Mouse (Mus musculus) cerebellum, postnatal 4 days (tissue): ENCODE measurements around the gene Agap1.
A peak's percentile ranks its signal among the peaks of the same experiment; 100 is the strongest.

Experiments used
- DNase-seq, 2 experiments: peaks; one replicate each; pipeline ENCODE4 v3.0.0; 2022; ENCODE audit warnings: low spot score in 2 of 2, mixed read lengths in 1 of 2

The Agap1 gene

DNA sequence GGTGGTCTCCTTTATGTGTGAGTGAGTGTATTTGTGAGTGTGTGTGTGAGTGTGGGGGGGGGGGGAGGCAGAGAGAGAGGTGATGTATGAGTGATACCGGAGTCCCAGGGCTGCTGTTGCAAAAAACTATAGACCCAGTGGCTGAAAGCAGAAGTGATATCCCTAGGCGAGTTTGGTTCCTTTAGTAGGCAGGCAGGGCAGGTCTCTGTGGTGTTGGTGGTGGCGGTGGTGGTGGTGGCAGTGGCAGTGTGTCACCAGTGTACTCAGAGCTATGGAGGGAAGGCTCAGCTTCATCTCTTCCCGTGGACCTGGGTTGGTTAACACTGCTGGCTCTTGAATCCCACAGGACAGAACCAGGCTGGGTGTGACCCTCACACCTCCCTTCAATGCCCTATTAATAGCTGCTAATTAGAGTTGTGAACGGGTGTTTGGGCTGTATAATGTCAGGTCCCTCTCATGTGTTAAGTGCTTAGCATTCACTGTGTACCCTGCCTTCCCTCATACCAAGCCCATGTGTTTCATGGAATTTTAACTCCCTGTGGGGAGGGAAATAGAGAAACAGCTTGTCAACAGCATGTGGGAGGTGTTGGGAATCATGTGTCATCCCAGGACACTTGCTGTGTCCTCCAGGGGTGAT, 158.7 kb downstream of the Agap1 start:
- DNase-seq, result no peak

DNA sequence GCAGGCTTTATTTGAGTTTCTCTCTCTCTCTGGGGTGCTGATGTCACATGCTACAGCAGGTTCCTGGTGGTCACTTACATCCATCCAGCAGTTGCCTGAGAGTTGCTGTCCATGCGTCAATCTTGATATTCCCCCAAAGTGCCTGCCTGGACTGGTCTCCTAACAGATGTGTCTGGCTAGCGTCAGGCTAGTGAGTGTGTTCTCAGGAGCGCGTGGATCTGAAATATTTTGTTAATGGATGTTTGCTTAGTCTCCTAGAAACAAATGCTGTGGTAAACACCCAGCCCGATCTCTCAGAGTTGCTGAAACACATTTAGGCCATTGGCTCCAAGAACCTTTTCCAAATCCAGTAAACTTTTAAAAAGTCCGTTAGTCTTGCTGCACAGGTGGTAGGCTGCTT, 161.9 kb downstream of the Agap1 start:
- no peak for DNase-seq

DNA sequence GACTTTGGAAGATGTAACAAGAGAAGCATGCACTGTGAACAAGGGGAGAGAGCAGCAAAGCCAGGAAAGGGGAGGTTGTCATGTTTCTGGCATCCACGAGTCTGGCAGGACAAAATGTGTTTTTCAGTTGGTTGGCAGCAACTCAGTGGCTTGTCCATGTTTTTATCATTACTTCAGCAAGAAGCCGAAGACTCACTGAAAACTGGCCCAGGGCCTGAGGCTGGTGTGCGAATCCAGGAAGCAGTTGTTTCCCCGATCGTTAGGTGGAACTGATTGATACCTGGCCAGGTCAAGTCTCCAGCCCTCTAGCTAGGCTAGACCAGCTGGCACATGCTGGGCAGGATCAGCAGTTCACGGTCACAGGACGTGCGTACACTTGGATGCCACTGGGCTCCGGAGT, 162.7 kb downstream of the Agap1 start:
- no peak for DNase-seq

DNA sequence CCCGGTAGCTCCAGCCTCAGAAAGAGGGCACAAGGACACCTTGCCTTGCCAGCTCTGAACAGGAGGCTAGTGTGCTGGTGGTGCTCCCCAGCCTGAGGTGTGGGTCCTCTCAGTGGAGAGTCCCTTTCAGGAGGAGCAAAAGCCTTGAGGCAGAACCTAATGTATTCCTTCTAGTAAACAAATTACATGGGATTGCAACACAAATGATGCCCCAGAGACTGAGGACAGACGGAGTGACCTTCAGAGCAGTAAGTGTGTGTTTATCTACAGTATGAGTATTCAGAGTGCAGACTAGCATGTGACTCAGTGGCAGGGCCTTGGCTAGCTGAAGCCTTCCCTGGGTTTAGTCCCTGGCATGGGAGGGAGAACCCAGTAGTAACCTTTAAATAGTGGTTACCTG, 165.4 kb downstream of the Agap1 start:
- no peak for DNase-seq

DNA sequence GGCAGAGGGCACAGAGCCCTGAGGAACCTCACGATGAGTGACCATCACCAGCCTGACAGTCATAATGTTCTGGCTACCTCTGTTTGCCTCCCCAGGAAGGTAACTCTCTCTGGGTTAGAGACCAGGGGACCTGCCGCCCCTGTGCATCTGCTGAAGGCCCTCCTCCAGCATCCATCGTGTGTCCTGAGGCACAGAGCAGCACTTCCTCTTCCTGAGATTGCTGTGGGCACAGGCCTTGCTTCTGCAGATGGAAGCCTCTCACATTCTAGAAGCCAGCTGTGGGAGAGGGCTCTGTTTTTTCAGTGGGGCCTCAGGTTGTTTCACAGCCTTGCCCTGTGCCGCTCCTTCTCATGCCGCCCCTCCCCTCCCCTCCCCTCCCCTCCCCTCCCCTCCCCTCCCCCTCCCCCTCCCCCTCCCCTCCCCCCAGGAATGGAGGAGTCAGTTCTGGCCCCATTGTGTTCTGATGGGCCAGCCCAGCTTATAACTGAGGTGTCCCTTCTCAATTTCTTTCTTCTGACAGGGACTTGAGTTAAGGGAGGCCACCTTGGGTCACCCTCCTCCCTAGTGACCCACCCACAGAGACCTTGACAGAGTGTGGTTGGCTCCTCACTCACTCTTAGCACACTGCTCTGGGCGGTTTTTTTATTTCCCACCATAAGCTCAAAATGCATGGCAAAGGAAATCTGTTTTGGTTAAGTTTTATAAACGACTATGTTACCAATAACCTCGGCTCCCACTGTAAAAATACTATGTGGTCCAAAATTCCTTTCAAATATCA, 166.6 kb downstream of the Agap1 start:
- no peak for DNase-seq

DNA sequence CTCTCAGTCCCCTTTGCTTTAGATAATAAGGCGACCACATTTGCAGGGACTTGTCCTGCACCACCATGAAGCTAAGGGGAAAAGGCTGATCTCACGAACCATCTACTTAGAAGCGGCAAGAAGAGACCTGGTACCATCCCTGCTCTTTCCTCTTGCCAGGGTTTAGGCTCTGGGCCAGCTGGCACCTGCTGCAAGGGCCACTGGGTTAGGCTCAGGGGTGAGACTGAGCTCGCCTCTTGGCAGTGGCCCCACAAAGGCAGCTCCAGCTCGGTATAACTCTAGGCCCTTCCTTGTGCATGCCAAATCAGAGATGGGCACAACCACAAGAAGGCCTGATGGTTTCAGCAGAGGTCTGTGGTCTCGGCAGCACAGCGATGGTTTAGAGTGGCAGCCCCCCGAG, 167.3 kb downstream of the Agap1 start:
- DNase-seq, result peak in 1 of 2 experiments; percentile 49

DNA sequence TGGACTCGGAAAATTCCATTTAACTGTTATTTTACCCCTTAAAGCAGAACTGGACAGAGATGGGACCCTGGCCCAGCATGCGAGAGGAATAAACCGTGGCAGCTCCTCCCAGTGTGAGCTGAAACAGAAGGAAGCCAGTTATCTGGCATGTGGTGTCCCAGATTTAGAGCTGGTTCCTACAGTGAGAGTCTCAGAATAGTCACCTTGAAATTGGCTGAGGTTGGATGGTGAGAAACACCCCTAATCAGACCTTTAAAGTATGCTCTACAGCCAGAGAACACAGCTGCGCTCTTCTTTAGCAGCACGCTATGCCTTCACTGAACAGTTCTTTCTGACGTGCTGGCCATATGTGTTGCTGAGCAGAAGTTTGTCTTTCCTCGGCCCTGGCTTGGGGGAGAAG, 168.2 kb downstream of the Agap1 start:
- no peak for DNase-seq

DNA sequence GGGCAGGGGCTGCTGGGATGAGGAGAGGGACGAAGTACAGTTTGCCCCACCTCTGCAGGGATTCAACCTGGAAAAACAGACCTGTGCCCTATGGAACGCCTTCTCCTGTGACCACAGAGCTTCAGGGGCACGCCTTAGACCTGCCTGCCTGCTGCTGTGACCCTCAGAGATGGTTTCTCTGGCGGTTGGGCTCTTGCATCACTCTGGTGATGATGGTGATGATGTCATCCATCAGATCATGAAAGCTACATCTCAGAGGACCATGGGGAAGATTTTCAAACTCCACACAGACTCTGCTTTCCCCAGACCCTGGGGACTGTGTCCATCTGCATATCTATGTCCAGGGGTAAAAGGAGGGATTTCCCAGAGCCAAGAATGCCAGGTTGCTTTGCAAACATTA, 170.7 kb downstream of the Agap1 start:
- no peak for DNase-seq

DNA sequence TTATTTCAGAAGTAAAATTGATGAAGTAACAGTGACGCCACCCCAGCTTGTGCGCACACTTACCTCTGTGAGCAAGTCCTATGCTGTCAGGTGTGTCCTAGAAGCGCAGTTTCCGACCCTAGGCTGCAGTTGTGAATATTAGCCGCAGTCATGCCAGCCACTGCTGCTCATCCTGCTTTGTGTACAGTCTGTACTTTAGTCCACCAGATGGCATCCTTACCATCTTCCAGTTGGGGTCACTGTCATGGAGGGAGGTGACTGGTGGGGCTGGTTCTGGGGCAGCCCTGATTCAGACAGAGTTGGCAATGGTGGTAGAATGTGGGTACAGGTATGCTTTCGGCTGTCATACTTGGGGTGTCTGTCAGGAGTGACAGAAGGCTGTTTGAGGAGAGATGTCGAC, 171.4 kb downstream of the Agap1 start:
- DNase-seq, result no peak

DNA sequence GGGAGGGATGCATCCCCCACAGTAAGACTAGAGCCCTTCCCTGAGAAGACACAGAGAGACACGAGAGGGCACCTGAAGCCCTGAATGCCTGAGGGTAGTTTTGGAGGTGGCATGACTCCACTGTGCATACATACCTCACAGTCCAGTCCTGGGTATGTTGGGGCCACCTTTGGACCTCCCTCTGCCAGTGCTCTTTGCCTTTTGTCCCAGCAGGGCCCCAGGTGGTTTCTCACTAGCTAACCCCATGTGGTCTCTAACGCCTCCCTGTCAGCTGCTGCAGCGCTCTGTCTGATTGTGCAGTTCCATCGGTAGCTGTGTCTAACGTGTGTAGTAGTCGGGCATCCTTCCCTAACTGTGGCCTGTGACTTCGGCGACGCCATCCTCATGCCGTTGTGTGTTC, 172.3 kb downstream of the Agap1 start:
- no peak for DNase-seq

DNA sequence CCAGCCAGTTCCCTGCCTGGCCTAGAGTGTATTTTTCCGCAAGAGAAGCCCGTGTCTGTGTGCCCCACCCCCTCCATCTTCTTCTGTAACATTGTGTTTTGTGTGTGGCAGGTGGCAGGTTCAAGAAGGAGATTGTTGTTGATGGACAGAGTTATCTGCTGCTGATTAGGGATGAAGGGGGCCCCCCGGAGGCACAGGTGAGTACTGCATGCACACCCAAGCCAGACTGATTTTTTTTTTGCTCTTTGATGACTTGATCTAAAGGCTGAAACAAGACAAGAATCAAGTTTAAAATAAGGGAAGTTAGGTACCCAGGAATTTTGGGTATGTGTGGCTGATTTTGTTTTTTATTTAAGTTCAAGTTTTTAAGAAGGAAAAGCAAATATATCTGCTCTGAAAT, 173.0 kb downstream of the Agap1 start:
- DNase-seq, result peak in 1 of 2 experiments; percentile 51

DNA sequence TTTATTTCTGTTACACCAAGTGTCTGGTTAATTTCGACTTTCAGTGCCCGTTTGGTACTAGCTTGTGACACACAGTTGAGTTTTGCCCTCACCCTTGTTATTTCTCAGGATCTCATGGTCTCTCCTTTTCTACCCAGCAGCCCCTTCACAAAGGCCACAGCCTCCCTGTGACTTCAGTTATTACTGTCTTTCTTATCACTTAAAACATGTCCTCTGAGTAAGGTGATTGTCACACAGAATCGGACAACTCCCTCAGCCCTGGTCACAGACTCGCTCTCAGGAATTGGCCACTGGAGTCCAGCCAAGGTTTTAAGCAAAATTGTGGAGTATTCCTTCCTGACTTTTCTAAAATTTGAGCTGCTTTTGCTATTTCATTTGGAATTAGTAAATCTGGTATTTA, 176.2 kb downstream of the Agap1 start:
- DNase-seq, result no peak

DNA sequence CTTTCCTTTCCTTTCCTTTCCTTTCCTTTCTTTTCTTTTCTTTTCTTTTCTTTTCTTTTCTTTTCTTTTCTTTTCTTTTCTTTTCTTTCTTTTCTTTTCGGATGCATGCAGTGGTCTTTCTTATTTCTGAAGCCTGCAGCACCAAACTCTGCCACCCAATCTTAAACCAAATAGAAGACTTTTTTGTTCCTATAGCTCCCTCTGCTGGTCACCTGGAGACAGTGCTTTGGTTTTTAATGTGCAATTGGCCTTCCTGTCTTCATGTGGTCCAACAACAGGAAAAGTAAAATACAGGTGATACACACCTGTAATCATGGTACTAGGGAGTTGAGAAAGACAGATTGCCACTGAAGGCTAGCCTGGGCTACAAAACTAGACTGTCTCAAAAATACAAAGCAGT, 177.1 kb downstream of the Agap1 start:
- DNase-seq, result peak in 1 of 2 experiments; percentile 20

DNA sequence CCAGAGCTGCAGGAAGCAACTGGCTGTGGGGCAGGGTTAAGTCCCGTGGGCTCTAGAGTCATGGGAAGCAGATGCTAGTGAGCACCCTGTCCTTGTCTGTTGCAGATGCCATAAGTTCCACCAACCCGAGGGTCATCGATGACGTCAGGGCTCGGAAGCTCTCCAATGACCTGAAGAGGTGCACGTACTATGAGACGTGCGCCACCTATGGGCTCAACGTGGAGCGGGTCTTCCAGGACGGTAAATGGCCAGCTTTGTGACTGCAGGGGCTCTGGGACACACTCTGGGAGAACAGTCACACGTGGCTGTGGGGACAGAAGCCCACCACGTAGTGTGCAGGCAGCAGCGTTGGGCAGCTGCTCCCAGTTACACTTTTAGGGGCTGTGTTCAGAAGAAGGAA, 179.4 kb downstream of the Agap1 start:
- no peak for DNase-seq

DNA sequence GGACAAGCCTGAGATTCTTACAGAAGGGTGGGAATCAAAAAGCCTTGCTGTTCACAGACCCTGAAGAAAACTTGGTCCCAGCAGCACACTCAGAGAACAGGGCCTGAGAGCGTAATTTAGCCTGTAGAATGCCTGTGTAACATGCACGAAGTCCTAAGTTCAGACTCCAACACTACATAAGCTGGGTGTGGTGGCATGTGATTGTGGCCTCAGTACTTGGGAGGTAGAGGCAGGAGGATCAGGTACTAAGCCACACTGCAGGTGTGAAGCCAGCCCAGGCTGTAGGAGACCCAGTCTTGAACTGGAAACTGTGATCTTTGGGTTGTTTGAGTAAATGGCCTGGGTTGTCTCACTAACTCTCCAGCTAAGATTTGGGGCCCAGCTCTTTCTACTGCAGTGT, 180.5 kb downstream of the Agap1 start:
- no peak for DNase-seq

DNA sequence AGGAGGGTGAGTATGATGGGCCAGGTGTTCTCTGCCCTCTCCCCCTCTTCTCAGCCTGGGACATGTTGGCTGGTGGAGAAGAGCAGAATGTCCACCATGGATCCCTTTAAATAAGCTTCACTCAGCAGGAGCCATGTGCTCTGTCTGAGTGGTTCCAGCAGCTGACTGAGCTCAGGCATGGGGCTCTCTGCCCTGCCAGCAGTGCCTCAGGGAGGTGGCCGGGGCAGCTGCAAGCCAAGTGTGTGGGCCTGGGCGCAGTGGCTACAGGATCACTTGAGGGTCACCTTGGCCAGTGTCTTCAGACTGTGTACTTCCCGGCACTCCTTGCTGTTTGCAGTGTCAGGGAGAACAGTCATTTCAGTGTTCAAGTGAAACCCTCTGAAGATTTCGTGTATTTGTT, 183.1 kb downstream of the Agap1 start:
- no peak for DNase-seq

DNA sequence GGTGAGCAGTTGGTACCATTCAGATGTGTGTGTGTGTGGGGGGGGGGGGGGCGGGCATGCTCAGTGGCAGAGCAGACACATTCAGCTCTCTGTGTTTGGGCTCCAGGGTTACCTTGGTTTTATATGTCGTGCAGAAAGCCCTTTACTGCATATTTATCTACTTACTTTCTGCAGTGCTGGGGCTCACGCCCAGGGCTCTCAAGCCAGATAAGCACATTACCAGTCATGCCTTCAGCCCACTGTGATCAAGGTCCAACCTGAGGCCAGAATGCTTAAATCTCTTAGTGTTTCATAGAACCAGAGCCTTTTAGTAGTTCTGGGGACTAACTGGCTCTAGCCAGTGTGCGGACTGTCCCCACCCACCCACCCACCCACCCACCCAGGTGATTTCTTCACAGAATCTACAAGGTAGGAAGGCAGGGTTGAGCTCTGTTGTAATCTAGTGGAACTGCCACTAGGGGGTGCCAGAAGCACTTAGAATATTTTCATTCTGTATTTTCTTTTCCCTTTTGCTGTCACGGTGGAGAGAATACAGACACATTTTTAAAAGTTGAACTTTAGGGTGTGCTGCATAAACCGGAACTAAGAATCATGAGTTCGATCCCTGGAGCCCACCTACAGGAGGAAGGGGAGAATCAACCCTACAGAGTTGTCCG, 189.0 kb downstream of the Agap1 start:
- DNase-seq, result peak in 1 of 2 experiments; percentile 44

DNA sequence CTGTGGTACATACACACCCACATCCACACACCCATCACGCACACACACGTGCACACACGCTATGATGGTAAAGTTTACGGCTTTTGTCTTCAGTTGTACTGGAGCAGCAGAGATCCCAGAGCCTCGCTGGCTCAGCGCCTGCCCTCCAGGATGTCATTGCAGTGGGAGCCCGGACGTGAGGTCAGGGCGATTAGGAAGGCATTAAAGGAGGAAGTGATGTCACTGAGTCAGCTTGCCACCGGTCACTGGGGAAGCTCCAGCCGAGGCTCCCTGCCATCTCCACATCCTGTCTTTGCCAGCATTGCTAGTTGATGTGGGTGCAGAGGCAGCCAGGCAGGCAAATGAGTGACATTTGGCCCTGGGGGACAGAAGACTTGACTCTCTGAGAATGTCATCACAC, 189.5 kb downstream of the Agap1 start:
- DNase-seq, result no peak

DNA sequence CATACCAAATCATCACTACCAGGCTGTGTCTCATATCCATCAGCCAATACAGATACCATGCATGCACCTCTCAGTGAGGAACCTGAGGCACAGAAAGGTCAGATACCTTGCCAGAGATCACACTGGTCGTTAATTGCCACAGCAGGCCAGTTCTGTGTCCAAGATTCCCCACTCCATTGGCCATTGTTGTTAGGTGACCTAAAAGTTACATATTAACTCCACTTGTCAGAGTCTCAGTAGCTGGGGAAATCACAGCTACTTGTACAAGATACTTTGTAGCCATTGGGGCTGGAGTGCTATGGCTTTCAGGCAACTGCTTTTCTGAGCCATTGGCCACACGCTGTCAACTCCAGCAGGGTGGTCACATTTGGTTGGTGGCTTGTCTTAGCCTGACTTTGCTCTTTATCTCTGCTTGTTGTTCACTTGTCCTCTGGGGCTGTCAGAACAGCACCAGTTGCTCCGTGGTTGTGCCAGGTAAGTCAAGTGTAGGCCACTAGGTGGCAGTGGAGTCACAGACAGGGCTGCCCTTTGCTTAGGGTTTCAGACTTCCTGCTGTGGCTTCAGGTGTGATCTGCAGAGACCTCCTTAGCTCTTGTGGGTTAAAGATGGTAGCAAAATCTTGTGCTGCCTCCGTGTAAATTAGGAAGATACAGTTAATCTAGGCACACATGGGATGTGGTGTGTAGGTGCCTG, 191.9 kb downstream of the Agap1 start:
- DNase-seq, result peak; percentile 38 to 64

DNA sequence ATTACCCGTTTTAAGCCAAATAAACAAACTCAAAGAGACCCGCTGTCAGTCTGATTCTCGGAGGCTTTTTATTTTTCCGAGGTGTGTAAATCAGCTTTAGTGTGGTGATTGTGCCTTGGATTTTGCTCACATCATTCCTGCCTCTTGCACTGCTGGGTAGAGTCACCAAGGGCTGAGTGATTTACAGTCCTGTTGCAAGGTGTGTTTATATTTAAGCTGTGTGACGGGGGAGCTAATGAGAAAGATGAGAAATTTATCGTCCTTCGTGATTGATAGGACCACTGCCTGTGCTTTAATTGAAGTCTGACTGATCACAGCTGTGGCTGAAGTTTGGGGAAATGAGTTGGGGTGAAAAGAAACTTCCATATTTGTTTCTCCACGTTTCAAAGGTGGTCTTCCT, 192.9 kb downstream of the Agap1 start:
- no peak for DNase-seq

DNA sequence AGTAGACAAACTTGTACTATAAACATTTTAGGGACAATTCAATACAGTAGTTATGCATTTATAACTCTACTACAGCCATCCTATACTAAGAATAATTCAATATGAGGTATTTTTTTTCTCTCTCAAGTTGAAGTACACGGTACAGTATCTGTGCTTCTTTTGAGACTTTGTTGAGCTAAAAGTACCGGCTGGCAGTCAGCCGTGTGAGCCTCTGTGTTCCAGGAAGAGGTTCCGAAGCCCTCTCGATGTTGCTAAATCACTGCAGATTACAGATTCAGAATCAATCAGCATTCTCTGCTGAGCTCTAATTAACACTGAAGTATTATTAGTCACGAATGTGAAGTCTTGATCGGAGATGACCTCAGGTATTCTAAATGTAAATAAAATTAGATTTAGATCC, 196.0 kb downstream of the Agap1 start:
- DNase-seq, result no peak

DNA sequence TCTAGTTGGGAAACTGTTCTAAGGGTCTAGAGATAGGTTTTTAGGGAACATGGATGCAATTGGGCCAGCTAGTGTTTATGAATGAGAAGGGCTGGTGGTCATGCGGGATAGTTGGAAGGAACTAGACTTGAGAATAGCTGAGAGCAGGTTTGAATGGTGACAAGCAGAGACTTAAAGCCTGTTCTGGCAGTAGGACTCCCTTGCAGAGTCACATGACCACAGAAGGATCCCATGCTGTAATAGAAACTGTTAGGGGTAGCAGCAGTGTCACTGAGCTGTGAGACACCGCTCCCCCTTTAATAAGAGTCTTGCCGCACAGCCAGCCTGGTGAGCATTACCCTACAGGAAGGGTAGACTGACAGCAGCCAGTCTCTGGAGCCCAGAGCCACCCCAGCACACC, 201.6 kb downstream of the Agap1 start:
- DNase-seq, result no peak
